Mouse (Mus musculus): ENCODE measurements at regions not wholly inside any gene's neighbourhood (a gene's known extent, or its start where the extent isn't known, plus 50 kb on each side); places are given as distances from the start of the nearest gene placed in this dataset.

- no peak overlapping the region for H3K9ac ChIP-seq (ENCODE audit: control insufficient read depth, low read depth, low read length, poor library complexity, severe bottlenecking)
Measured at GRCm38 (mm10) chr1:36013823-36014341, 54.3 kb upstream of the Hs6st1 start.

GRCm38 (mm10) chr1:36014372-36014771 is 53.8 kb upstream of the Hs6st1 start:
- Histone ChIP-seq H3K27ac (ENCODE audit: control insufficient read depth, low read depth, low read length) (no peak overlapping the region), H3K79me2 (ENCODE audit: control insufficient read depth, insufficient read depth, low read length, poor library complexity) (no peaks in the 10 kb centered on the region), H3K9me3 (replicated peaks; ENCODE audit: insufficient read depth, low read length) (no peaks in the 10 kb centered on the region), H3K4me3 (ENCODE audit: control insufficient read depth in 1 of 2, insufficient read depth in 1 of 2, low read depth in 2 of 2, low read length in 2 of 2) (no peak overlapping the region), H3K36me3 (ENCODE audit: control insufficient read depth in 1 of 2, insufficient read depth in 2 of 2, low read length in 2 of 2) (no peaks in the 10 kb centered on the region), H3K27me3 (ENCODE audit: control insufficient read depth in 1 of 2, insufficient read depth in 2 of 2, low read length in 2 of 2) (no peaks in the 10 kb centered on the region), H3K9ac (ENCODE audit: control insufficient read depth, low read depth, low read length, poor library complexity, severe bottlenecking) (no peak overlapping the region), H3K4me1 (ENCODE audit: control insufficient read depth in 1 of 2, insufficient read depth in 2 of 2, low read length in 2 of 2) (no peaks in the 10 kb centered on the region)
- TF ChIP-seq MAFK (IDR thresholded peaks at IDR 0.05; ENCODE audit: borderline replicate concordance, low read depth, low read length) (no peak), ZKSCAN1 (IDR thresholded peaks at IDR 0.05; ENCODE audit: low read depth, low read length) (no peak)
- no peak for DNase-seq (ENCODE audit: low read depth, low spot score)

More at GRCm38 (mm10) chr1:36013823-36014341, 54.3 kb upstream of the Hs6st1 start:
- no peaks in the 10 kb centered on the region for H3K9me3 ChIP-seq (replicated peaks; ENCODE audit: insufficient read depth, low read length)
- H3K36me3 ChIP-seq (ENCODE audit: control insufficient read depth in 1 of 2, insufficient read depth in 2 of 2, low read length in 2 of 2) = no peaks in the 10 kb centered on the region
- DNase-seq (ENCODE audit: low read depth, low spot score) = no peak
- H3K27me3 ChIP-seq (ENCODE audit: control insufficient read depth in 1 of 2, insufficient read depth in 2 of 2, low read length in 2 of 2) = no peaks in the 10 kb centered on the region
- no peaks in the 10 kb centered on the region for H3K79me2 ChIP-seq (ENCODE audit: control insufficient read depth, insufficient read depth, low read length, poor library complexity)
- no peak overlapping the region for H3K4me3 ChIP-seq (ENCODE audit: control insufficient read depth in 1 of 2, insufficient read depth in 1 of 2, low read depth in 2 of 2, low read length in 2 of 2)
- no peak overlapping the region for H3K27ac ChIP-seq (ENCODE audit: control insufficient read depth, low read depth, low read length)
- TF ChIP-seq BHLHE40 (IDR thresholded peaks at IDR 0.05; ENCODE audit: borderline replicate concordance, low read depth, low read length) = no peak
- no peak for TF ChIP-seq SMC3 (IDR thresholded peaks at IDR 0.05; ENCODE audit: low read depth, low read length)
- no peak for TF ChIP-seq ELF1 (IDR thresholded peaks at IDR 0.05; ENCODE audit: low read depth, low read length)
- TF ChIP-seq EP300 (IDR thresholded peaks at IDR 0.05; ENCODE audit: low read depth in 1 of 2, low read length in 2 of 2) = no peak
- TF ChIP-seq JUND (IDR thresholded peaks at IDR 0.05; ENCODE audit: low read depth, low read length) = no peak
- no peak for TF ChIP-seq POLR2AphosphoS5 (IDR thresholded peaks at IDR 0.05; ENCODE audit: borderline replicate concordance, low read depth, low read length)
- TF ChIP-seq MYB (IDR thresholded peaks at IDR 0.05; ENCODE audit: low read depth, low read length) = no peak
- no peak for TF ChIP-seq CTCF (IDR thresholded peaks at IDR 0.05 in 2 of 3, conservative IDR thresholded peaks at IDR 0.05 in 1 of 3; ENCODE audit: control insufficient read depth in 1 of 3, insufficient read depth in 1 of 3, low read depth in 2 of 3, low read length in 3 of 3, poor library complexity in 1 of 3, severe bottlenecking in 1 of 3)
- no peak for TF ChIP-seq ZMIZ1 (IDR thresholded peaks at IDR 0.05; ENCODE audit: low read depth, low read length)
- no peak for TF ChIP-seq ZNF384 (IDR thresholded peaks at IDR 0.05; ENCODE audit: low read depth, low read length)
- no peak for TF ChIP-seq TBP (IDR thresholded peaks at IDR 0.05; ENCODE audit: low read depth, low read length)
- TF ChIP-seq USF2 (IDR thresholded peaks at IDR 0.05; ENCODE audit: borderline replicate concordance in 1 of 2, insufficient read depth in 1 of 2, low read depth in 1 of 2, low read length in 2 of 2) = no peak
- TF ChIP-seq RCOR1 (IDR thresholded peaks at IDR 0.05; ENCODE audit: low read depth, low read length) = no peak
- no peak for TF ChIP-seq KAT2A (conservative IDR thresholded peaks at IDR 0.05; ENCODE audit: low read depth, low read length)
- no peak for TF ChIP-seq POLR2AphosphoS2 (IDR thresholded peaks at IDR 0.05; ENCODE audit: low read length)
- TF ChIP-seq MAX (IDR thresholded peaks at IDR 0.05; ENCODE audit: low read length) = no peak
- TF ChIP-seq TCF12 (IDR thresholded peaks at IDR 0.05; ENCODE audit: low read depth, low read length) = no peak
- no peak for TF ChIP-seq NELFE (IDR thresholded peaks at IDR 0.05; ENCODE audit: low read depth, low read length)
- no peak for TF ChIP-seq SIN3A (IDR thresholded peaks at IDR 0.05; ENCODE audit: low read length)
- no peaks in the 10 kb centered on the region for H3K4me1 ChIP-seq (ENCODE audit: control insufficient read depth in 1 of 2, insufficient read depth in 2 of 2, low read length in 2 of 2)
